Mouse (Mus musculus) heart, adult 9 months (tissue): ENCODE measurements around the gene Pold2.
"Not testable (repeated sequence)": the region's sequence is repeated elsewhere in the genome, so short reads cannot be mapped to it uniquely, and the experiment has no call there.

Source experiments
- DNase-seq, 2 experiments: peaks; one replicate each; pipeline ENCODE4 v3.0.0; 2022; ENCODE audit warnings: low spot score in 2 of 2

Pold2 gene

DNA sequence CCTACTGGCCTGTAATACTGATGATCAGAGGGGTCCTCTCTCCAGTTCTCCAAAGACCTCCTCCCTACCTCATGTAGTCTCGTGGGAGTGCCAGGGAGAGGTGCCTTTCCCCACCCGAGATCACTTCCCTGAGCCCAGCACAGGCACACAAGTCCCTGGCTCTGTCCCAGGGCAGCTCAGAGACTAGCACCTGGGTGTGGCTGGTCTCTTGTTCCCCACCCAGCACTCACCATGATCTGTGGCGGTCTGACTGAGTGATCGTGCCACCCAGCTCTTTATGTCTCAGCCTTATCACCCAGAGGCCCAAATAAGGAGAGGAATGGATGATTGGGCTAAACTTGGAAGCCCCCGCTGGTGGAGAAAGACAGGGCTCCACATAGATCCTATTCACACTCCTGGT is 20.4 kb upstream of the Pold2 start, which contains the start of gene Myl7:
Gene Myl7 (minus strand): TSS at position 252 of the 400 bp plus-strand sequence.
- no peak for DNase-seq

DNA sequence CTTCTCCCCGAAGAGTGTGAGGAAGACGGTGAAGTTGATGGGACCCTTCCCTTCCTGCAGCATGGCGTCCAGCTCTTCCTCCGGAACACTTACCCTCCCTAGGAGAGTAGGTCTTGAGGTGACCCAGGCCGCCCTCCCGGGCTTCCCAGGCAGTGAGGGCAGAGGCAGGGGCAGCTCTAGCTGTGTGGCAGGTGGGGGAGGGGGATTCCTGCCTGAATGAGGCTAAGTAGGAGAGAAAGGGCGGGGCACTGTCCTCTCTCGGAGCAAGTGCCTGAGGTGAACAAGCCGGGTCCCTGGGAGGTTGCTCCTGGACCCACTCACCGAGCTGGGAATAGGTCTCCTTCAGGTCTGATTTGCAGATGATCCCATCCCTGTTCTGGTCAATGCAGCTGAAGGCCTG is 19.7 kb upstream of the Pold2 start:
- no peak for DNase-seq

DNA sequence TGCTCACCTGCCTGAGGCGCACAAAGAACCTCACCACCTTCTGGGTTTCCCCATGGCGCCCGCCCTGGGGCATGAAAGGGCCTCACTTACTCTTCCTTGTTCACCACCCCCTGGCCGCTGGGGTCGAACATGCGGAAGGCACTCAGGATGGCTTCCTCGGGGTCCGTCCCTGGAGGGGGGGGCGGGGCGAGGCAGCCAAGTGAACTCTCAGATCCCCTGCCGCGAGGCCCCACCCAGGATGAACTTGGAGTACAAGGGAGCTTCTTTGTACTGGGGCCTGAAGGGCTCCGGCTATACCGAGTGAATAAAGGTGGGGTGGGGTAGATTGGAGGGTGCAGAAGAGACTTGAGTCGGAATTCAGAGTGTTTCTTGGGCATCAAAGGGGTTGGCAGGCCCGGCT is 19.1 kb upstream of the Pold2 start:
- DNase-seq = no peak

DNA sequence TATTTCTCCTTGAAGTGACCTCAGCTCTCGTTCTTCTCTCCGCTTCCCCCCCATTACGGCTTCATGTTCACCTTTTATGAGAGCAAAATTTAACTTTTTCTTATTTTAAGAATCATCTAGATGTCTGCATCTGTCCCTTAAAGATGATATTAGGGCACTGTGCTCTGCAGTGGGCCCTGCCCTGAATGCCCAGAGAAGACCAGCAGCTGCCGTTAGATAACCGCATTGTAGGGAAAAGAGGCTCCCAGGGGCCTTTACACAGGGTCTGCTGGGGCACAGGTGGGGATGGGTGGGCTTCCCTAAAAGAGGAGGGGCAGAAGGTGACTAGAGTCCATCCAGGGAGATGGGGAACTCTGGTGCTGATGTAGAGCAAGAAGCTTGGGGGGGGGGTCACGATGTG is 15.7 kb upstream of the Pold2 start:
- no peak for DNase-seq

DNA sequence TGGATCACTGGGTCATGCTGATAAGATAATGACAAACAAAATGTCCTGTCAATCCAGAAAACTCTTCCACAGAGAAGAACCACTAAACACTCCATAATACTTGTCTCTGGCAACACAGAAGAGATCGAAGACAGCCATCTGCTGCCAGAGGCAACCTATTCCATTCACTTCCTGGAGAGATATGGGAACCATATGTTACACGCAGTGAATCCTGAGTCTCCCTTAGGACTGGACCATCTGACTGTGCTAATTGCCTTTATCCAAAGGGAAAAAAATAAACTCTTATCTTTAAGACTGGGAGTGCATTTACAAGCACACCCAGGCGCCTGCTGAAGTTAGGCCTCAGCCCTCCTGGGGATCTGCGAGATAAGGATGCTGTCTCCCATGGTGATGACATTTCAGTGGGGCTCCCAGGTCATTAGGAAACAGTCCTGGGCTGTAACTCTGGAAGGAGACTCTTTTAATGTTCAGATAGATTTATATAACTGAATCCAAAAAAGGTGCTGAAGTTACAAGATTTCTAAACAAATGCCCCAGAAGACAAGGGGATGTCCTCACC is 14.8 kb upstream of the Pold2 start:
- no peak for DNase-seq

DNA sequence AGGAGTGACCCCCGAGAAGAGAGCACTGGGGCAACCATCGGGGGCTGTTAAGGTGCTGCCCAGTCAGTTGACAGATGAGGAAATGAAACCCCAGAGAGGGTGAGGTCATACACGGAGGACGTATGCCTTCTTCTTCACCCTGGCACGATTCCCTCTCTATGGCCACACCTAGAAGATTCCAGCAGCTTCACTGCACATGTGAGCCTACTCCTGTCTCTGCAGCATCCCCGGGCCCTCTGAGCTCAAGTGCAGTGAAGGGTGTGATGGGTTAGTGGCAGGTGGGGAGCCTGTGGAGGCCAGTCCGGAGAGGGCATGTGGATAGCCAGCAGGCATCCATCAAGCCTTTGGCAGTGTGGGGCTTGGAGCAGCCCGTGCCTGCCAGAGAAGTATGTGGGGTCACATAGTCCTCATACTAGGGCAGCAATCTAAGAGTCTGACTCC is 14.1 kb upstream of the Pold2 start:
- peak; percentile 31 to 32 for DNase-seq

DNA sequence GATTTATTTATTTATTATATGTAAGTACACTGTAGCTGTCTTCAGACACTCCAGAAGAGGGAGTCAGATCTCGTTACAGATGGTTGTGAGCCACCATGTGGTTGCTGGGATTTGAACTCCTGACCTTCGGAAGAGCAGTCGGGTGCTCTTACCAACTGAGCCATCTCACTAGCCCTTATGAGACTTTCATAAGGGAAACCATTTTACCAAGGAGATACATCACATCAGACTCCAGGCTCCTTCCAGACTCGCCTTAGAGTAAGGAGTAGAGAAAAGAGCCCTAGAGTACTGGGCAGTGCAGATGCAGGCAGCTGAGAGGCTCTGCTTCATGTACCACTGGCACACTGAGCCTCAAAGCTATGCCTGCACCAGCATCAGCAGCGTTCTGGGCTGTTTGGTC is 10.5 kb upstream of the Pold2 start:
- DNase-seq = not testable (repeated sequence)

DNA sequence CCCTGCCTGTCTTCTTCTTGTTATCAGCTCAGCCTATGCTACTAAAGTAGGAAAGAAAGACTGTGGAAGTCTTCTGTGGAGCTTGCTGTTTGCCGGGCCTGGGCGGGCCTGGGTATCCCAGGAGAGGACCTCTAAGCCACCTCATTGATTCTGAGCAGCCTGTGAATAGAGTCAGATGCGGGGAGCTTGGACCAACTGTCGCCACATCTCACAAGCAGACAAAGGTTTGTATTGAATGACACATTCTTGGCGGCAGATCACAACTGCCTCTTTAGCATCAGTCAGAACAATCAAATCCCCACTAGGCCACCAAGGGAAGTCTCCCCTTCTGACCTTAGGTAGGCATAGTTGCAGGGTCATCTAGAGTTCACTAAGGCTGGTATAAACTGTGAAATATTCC is 9.2 kb upstream of the Pold2 start:
- no peak for DNase-seq

DNA sequence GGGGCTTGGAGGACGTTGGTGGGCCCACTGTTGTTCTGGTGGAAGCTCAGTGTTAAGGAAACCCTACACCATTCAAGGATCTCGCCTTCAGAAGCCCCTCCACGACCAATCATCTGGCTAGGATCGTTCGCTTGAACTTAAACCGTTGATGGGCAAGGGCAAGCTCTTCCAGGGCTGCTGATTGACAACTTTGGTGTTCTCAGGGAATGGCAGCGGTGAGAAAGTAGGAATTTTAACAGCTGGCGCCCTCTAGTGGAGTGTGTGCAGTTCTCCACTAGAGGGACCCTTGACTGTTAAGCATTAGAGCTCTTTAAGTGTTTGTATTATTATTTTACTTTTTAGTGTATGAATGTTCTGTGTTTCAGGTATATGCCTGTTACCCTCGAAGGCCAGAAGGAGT is 8.1 kb upstream of the Pold2 start:
- peak in 1 of 2 experiments; percentile 52 for DNase-seq

DNA sequence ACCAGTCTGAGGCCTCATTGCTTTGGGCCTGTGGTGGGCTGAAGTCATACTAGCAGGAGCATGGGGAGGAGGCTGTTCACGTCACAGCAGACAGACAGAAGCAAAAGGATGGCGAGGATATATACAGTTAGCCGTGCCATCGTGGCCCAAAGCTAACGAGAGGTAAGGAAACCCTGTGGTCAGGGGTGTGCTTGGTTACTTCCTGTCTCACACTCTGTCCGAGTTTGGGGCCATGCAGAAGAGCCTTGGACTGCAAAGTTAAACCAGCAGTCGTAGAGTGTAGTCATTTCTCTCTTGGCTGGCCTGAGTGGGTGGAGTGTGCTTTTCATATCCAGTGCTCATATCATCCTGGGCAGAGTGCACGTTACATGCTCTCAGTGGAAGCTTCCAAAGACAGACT is 4.4 kb upstream of the Pold2 start:
- DNase-seq = no peak

DNA sequence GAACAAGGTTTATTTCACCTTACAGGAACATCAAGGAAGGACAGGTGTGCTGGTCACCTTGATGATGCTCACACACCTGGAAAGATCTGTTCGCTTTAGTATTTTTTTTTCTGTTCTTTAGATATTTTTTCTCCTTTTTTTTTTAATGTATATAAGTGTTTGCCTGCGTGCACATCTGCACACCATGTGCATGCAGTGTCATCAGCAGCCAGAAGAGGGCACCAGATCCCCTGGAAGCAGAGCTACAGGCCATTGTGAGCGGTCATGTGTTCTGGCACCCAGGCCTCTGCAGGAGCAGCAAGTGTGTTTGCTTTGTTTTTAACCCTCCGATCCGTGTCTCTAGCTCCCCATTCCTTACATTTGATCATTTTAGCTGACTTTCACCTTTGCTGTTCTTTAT is 1.8 kb upstream of the Pold2 start:
- DNase-seq = no peak

DNA sequence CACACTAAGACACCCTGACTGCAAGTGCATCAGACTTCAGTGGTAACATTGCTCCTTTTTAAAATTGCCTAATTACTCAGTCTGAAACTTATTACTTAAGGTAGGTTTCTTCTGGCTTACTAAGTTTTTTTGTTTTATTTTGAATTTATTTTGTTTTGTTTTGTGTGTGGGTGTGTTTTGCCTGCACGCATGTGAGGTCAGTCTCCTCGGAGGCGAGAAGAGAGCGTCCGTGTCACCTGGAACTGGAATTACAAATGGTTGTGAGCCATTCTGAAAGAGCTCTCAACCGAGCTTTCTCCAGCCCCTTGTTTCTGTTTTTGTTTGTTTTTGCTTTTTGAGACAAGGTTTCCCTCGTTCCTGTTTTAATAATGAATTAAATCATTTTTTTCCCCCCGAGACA is 569 bp upstream of the Pold2 start:
- no peak for DNase-seq

DNA sequence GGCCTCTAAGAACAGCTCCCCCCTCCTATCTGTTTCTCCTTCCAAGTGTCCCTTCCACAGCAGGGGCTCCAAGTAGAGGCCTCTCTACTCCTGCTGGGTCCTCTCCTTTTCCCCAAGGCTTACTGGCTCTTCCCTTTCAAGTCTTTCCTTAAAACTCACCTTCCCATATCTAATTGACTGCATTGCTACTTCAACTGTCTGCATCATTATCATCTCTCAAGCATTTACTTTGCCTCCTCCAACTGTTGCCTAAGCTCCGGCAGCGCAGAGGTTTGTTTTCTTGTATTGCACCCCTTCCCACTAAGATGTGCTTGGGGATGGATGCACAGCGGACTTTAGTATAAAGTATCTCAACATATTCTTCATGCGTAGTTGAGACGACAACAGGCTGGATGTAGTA is 671 bp downstream of the Pold2 start:
- DNase-seq = no peak

DNA sequence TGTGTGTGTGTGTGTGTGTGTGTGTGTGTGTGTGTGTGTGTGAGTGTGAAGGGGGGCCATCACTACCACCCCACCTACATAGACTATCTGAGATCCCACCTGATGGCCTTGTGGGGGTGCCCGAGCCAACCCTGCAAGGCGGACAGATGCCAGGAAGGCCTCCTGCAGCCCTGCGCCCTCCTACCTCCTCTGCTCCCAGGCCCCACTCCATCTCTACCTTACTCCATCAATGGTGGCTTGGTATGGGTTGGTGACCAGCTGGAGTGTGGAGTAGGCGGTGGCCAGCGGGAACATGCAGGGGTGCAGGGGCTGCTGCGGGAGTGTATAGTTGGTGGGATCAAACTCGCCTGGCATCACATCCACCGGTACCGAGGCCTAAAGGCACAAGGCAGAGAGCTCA is 4.9 kb downstream of the Pold2 start:
- no peak for DNase-seq

DNA sequence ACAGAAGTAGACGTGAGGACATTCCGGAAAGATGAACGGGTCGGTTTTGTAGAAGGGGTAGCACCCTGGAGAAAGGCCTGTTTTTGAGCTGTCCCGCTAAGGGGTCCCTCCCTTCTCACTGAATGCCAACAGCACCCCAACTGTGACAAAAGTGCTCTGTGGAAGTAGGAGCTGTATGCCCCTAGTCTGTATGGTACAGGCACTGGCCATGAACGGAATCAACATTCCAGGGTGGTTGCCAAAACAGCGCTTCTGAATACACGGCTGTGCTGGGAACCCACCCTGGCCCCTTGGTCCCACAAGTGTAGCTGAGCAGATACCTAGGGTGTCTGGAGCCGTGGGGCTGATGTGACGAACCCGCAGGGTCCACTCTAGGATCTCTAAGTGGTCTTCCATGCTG is 5.4 kb downstream of the Pold2 start:
- no peak for DNase-seq

DNA sequence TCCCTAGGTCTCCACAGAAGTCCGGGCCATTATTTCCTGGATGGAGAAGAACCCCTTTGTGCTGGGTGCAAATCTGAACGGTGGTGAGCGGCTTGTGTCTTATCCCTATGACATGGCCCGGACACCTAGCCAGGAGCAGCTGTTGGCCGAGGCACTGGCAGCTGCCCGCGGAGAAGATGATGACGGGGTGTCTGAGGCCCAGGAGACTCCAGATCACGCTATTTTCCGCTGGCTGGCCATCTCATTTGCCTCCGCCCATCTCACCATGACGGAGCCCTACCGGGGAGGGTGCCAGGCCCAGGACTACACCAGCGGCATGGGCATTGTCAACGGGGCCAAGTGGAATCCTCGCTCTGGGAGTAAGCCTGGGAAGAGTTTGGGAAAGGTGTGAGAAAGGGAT is 8.0 kb downstream of the Pold2 start:
- no peak for DNase-seq

DNA sequence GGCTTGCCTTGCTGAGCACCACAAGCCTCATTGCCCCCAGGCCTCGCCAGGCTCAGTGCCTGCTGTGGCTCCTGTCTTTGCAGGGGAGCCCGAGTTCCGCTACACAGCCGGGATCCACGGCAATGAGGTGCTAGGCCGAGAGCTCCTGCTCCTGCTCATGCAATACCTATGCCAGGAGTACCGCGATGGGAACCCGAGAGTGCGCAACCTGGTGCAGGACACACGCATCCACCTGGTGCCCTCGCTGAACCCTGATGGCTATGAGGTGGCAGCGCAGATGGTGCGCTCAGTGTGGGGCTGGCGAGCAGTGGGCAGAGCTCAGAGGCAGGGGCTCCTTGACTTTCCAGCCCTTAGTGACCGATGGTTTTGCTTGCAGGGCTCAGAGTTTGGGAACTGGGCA is 8.8 kb downstream of the Pold2 start:
- DNase-seq = no peak

DNA sequence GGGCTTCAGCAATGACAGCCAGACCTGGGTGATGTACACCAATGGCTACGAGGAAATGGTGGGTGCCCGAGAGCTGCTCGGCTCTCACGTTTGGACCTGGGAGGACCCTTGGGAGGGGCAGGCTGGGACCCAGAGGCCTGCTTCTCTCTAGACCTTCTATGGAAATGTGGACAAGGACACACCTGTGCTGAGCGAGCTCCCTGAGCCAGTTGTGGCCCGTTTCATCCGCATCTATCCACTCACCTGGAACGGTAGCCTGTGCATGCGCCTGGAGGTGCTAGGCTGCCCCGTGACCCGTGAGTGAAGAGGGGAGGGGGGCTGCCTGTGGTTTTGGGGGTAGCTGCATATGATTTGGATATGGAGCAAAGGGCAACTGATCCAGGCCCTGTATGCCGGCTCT is 9.8 kb downstream of the Pold2 start:
- no peak for DNase-seq

DNA sequence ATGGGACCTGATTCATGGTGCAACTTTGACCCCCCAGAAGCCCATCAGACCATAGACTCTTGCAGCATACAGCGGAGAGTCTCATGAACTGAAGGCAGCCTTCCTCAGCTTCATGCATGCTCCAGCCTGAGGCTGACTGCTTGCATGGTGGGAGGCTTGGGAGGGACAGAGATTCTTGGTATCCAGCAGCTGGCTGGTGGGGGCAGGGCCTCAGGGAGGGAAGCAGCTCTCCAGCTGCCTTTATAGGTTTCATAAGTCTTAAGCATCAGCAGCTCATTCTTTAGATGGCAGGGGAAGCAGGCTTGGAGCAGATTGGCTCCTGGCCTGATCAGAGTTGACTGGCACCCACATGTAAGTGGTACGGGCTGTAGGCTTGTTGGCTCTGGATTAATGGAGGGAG is 10.9 kb downstream of the Pold2 start:
- no peak for DNase-seq

DNA sequence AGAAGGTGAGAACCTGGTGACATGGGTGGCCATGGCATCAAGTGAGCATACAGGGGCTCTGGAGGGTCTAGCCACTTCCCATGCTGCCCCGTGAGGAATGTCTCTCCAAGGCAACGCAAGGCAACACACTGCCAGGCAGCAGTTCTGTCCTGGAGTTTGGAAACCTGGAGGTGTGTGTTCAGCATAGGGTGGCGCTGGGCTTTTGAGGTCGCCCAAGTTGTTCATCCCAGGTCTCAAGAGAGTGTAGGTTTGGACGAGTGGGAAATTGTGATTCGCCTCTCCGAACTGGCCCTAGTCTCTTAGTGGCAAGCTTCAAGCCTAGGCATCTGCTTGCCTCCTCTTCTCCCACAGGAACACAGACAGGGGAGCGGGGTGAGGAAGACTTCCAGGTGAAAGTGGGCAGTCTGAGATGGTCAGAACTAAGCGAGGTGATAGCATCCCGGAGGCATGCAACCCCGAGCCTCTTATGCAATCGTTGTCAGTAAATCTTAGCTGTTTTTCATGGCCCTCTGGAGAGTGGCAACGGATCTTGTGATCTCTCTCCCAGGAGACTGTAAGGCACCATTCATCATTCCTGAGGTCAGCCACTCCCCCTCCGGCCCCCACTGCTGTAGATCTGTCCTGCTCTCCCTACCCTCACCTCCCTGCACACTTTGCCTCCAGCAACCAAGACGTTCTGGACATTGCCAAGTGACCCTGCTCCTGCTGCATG is 15.5 kb downstream of the Pold2 start:
- DNase-seq = peak in 1 of 2 experiments; percentile 33

DNA sequence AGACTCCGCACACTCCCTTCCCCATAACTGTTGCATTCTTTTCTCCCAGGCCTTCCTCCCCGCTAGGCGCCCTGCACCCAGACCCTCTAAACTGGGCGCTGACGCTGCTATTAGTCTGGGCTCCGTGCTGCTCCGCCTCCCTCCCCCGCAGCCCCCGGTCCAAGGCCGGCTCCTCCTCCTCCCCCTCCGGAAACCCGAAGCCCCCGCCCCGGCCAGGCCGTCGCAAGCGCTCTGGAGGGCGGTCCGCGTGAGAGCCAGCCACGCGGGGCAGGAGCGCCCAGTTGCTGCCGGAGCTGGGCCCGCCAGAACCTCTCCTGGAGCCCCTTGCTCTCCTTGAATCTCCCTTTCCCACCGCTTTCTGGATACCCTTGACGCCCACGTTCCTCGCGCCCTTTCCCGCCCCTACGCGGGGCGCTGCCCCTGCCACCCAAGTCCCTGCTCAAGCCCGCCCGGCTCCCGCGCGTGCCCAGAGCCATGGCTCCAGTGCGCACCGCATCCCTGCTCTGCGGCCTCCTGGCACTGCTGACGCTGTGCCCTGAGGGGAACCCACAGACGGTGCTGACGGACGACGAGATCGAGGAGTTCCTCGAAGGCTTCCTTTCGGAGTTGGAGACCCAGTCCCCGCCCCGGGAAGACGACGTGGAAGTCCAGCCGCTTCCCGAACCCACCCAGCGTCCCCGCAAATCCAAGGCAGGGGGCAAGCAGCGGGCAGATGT is 16.3 kb downstream of the Pold2 start, which contains the start of gene Aebp1:
Gene Aebp1 (plus strand): TSS at position 270 of the 716 bp plus-strand sequence.
- peak; percentile 55 to 61 for DNase-seq

DNA sequence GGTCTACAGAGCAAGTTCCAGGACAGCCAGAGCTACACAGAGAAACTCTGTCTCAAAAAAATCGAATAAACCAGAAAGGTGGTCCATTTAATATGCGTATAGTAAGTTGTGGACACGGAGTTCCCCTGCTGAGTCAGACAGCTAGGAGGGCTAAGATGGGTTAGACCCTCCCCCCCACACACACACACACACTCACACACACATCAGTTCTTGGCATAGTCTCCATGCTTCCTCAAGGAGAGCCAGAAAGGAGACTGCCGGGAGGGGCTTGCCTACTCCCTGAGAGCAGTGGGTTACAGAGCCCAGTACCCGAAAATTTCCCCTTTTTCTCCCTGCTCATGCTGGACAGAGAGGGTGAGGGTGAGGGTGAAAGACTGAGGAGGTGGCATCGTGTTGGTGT is 17.5 kb downstream of the Pold2 start:
- DNase-seq = no peak
